Mouse (Mus musculus) bone marrow macrophage, adult 2 months (primary cell): ENCODE data around the gene Cct2.

Source experiments
- CTCF ChIP-seq: IDR thresholded peaks from 2 replicates; pipeline ENCODE4 v1.5.1; 2012; ENCODE audit warnings: low read depth, mild to moderate bottlenecking, low read length, moderate library complexity
- POLR2A ChIP-seq: IDR thresholded peaks from 2 replicates; pipeline ENCODE4 v1.6.1; 2012; ENCODE audit warnings: mild to moderate bottlenecking, low read depth, low read length, borderline replicate concordance

- TF ChIP-seq CTCF: no peak
- TF ChIP-seq POLR2A: no peak
These were observed 41.4 kb upstream of the Cct2 start for GRCm38 (mm10) chr10:117105015-117105414.
